Mouse (Mus musculus) layer of hippocampus, postnatal 25 days (tissue): ENCODE measurements around the gene Gbp4. TPM values are rescaled to one million over a fixed set of nuclear protein-coding genes. Genes with fewer than 3 reads are reported as not detected.

ENCODE experiments used
- total RNA-seq, 2 experiments: library from RNA; stranded (reverse); gene quantifications; 2 replicates each; pipeline ENCODE4 v1.2.3; 2021

The Gbp4 gene
- total RNA-seq, 2 experiments from 2014 or later: 0.39 to 1.4 TPM

Other genes with a start within 250 kb of the Gbp4 start
- gene Abcg3, start 156.9 kb downstream of the Gbp4 start, total RNA-seq: not detected
- 1 to 10 TPM; 1.1 to 1.7 TPM for gene Gbp9, start within 50 bp of the Gbp4 start, total RNA-seq
- not detected for gene Gbp8, start within 50 bp of the Gbp4 start, total RNA-seq
- not detected for gene Gbp10, start 99.9 kb upstream of the Gbp4 start, total RNA-seq
- gene Gm43302, start 154.1 kb upstream of the Gbp4 start, total RNA-seq: under 1 TPM in 1 of 2 experiments, not detected in 1; 0.09 TPM
- gene Gbp6, start 154.1 kb upstream of the Gbp4 start, total RNA-seq: under 1 TPM; 0.59 to 0.63 TPM